Mouse (Mus musculus) thymus, adult 2 months (tissue): ENCODE data around the gene 2010109A12Rik. TPM values are rescaled to one million over a fixed set of nuclear protein-coding genes. Genes with fewer than 3 reads are reported as not detected.

Source experiments
- DNase-seq: peaks from one replicate; pipeline ENCODE4 v3.0.0; 2021
- H3K27ac ChIP-seq: fragments of 200-500 bp; 2 replicates; pipeline ENCODE4 v1.5.1; 2012; ENCODE audit warnings: low read length, control low read depth; ENCODE audit not compliant: control insufficient read depth, insufficient read depth
- H3K27me3 ChIP-seq: fragments of 200-500 bp; 2 replicates; pipeline ENCODE4 v1.6.1; 2012; ENCODE audit warnings: mild to moderate bottlenecking, low read length, moderate library complexity, mixed read lengths; ENCODE audit not compliant: control insufficient read depth, insufficient read depth
- H3K36me3 ChIP-seq: fragments of 200-500 bp; 2 replicates; pipeline ENCODE4 v1.6.1; 2012; ENCODE audit warnings: mild to moderate bottlenecking, low read length, moderate library complexity; ENCODE audit not compliant: control insufficient read depth, insufficient read depth
- H3K4me1 ChIP-seq: fragments of 200-500 bp; replicated peaks from 2 replicates; pipeline ENCODE4 v1.6.1; 2012; ENCODE audit warnings: low read length; ENCODE audit not compliant: control insufficient read depth, insufficient read depth
- H3K4me3 ChIP-seq: fragments of 200-500 bp; 2 replicates; pipeline ENCODE4 v1.5.1; 2012; ENCODE audit warnings: mild to moderate bottlenecking, low read length, control low read depth, moderate library complexity; ENCODE audit not compliant: control insufficient read depth, insufficient read depth
- CTCF ChIP-seq: fragments of 200-500 bp; IDR thresholded peaks from 2 replicates; pipeline ENCODE4 v1.5.1; 2012; ENCODE audit warnings: mild to moderate bottlenecking, control low read depth, low read length, moderate library complexity, borderline replicate concordance; ENCODE audit not compliant: control insufficient read depth, poor library complexity, insufficient read depth; ENCODE audit errors: extremely low read depth
- POLR2A ChIP-seq: fragments of 200-500 bp; IDR thresholded peaks from 2 replicates; pipeline ENCODE4 v1.6.1; 2012; ENCODE audit warnings: mild to moderate bottlenecking, low read length, control low read depth, moderate library complexity; ENCODE audit not compliant: control insufficient read depth, poor library complexity, insufficient read depth; ENCODE audit errors: extremely low read depth
- WGBS: fragments of 180-500 bp; shearing (Covaris S2); methylation state at CpG from one replicate; pipeline ENCODE4 v1.1.7; 2018; 5-methylcytosine and 5-hydroxymethylcytosine counted together
- polyA plus RNA-seq: library from polyadenylated mRNA; depleted of rRNA; stranded (reverse); fragments of >200 nt; gene quantifications from 2 replicates; pipeline ENCODE4 v1.2.3, GENCODE M21; 2012

The 2010109A12Rik gene
- polyA plus RNA-seq, 1 experiment = 0.34 TPM

GRCm38 (mm10) chr5:93198232-93198631 lies 8.1 kb upstream of the 2010109A12Rik start:
- Histone ChIP-seq H3K4me1 (no peaks in the 10 kb centered on the region), H3K4me3 (no peak overlapping the region), H3K27me3 (no peaks in the 10 kb centered on the region), H3K36me3 (peaks cover 59% of the 10 kb centered on the region), H3K27ac (no peak overlapping the region)
- TF ChIP-seq POLR2A = no peak
- TF ChIP-seq CTCF = no peak
- 92% methylated on average over 3 of the region's 3 CpGs for WGBS
- DNase-seq = no peak

GRCm38 (mm10) chr5:93201181-93201580 lies 5.1 kb upstream of the 2010109A12Rik start:
- Histone ChIP-seq H3K27ac (no peak overlapping the region), H3K27me3 (no peaks in the 10 kb centered on the region), H3K4me1 (no peaks in the 10 kb centered on the region), H3K36me3 (peaks cover 43% of the 10 kb centered on the region), H3K4me3 (no peak overlapping the region)
- no peak for TF ChIP-seq CTCF
- no peak for TF ChIP-seq POLR2A
- 96% methylated on average over 1 of the region's 1 CpGs for WGBS
- DNase-seq = no peak

GRCm38 (mm10) chr5:93205371-93206108 lies 778 bp upstream of the 2010109A12Rik start:
- Histone ChIP-seq H3K27ac (peak overlapping the region; percentile 77), H3K27me3 (no peaks in the 10 kb centered on the region), H3K4me1 (no peaks in the 10 kb centered on the region), H3K4me3 (peak overlapping the region; percentile 96), H3K36me3 (peaks cover 14% of the 10 kb centered on the region)
- TF ChIP-seq CTCF = no peak
- no peak for TF ChIP-seq POLR2A
- DNase-seq = peak; percentile 79
- under 1% methylated on average over 60 of the region's 63 CpGs for WGBS

DNA sequence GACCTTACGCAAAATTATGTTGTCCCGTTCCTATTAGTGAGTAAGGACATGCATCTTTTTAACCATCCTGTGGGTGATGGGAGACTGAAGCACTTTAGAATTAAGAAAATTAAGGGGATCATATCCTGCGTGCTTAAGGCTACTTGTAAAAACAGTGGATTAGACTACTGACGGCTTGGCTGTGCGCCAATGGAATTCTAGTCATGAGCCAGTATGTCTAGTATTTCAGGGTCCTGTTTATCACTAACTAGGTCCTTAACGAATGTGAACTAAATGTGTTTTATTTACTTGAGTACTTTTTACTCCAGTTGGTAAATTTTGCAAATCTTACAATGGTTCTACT lies 659 bp downstream of the 2010109A12Rik start:
- H3K4me3 ChIP-seq = peak overlapping the region; percentile 96
- H3K27me3 ChIP-seq = no peaks in the 10 kb centered on the region
- 14% methylated on average over 6 of the region's 6 CpGs for WGBS
- peak overlapping the region; percentile 21 for H3K27ac ChIP-seq
- H3K36me3 ChIP-seq = peaks cover 2% of the 10 kb centered on the region; the same call in 1 of the 2 replicates
- TF ChIP-seq CTCF (no peak), POLR2A (no peak)
- H3K4me1 ChIP-seq = no peaks in the 10 kb centered on the region
- DNase-seq = no peak

- Histone ChIP-seq H3K36me3 (no peaks in the 10 kb centered on the region), H3K4me1 (no peaks in the 10 kb centered on the region), H3K27me3 (no peaks in the 10 kb centered on the region), H3K4me3 (no peak overlapping the region), H3K27ac (0 out of 2 replicates have a peak overlapping the region, but pooled peaks have one; percentile 49)
- no peak for DNase-seq
- TF ChIP-seq POLR2A (no peak), CTCF (no peak)
- 80% methylated on average over 1 of the region's 1 CpGs for WGBS
These were observed 1.2 kb downstream of the 2010109A12Rik start for GRCm38 (mm10) chr5:93207555-93207954.

DNA sequence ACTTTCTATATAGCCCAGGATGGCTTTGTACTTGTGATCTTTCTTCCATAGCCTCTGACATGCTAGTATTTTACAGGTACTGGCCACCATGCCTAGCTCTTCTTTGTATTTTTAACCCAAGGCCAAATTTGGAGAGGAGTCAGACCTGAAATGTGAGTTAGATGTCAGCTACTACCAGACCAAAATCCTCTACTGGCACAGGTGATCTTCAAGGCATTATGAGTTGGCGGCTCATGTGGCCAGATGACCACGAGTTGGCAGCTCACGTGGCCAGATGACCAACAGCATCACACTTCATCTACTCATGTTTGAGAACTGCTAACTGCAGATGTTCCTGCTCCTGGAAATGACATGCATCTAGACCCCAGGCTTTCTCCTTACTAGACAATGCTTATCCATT lies 12.1 kb downstream of the 2010109A12Rik start:
- Histone ChIP-seq H3K27me3 (no peaks in the 10 kb centered on the region), H3K36me3 (no peaks in the 10 kb centered on the region), H3K27ac (no peak overlapping the region), H3K4me1 (no peaks in the 10 kb centered on the region), H3K4me3 (no peak overlapping the region)
- TF ChIP-seq CTCF (no peak), POLR2A (no peak)
- DNase-seq = no peak
- 94% methylated on average over 3 of the region's 3 CpGs for WGBS

DNA sequence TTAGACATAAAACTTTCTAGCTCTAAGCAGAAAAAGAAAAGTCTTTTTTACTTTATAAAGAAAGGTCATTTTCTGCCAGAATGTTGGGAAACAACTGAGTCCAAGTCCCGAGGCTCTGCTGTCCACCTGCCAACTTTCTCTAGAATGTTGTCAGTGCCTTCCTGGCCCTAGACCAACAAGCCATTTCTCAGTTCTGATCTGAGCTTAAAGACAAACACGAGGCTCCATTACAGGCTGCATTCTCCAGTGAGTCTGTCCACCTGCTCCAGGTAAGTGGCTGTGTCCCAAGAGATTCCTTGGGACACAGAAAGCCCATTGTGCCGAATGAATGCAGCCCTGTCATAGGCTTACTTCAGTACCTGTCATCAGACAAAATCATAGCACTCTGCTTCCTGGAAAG lies 15.3 kb downstream of the 2010109A12Rik start:
- Histone ChIP-seq H3K4me1 (no peaks in the 10 kb centered on the region), H3K27ac (no peak overlapping the region), H3K36me3 (no peaks in the 10 kb centered on the region), H3K27me3 (no peaks in the 10 kb centered on the region), H3K4me3 (no peak overlapping the region)
- DNase-seq = no peak
- WGBS = 83% methylated on average over 3 of the region's 3 CpGs
- TF ChIP-seq POLR2A = no peak

DNA sequence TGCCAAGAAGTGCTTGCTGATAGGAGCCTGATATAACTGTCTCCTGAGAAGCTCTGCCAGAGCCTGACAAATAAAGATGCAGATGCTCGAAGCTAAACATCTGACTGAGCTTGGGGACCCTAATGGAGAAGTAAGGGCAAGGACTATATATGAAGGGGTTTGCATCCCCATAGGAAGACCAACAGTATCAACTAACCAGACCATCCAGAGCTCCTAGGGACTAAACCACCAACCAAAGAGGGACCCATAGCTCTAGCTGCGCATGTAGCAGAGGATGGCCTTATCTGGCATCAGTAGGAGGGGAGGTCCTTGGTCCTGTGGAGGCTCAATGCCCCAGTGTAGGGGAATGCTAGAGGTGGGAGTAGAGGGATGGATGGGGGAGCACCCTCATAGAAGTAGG lies 18.2 kb downstream of the 2010109A12Rik start:
- H3K4me1 ChIP-seq = 0 out of 2 replicates have a peak, but pooled peaks cover 2% of the 10 kb centered on the region
- WGBS = 88% methylated on average over 2 of the region's 2 CpGs
- H3K27me3 ChIP-seq = no peaks in the 10 kb centered on the region
- TF ChIP-seq POLR2A = no peak
- no peak for TF ChIP-seq CTCF
- H3K36me3 ChIP-seq = no peaks in the 10 kb centered on the region
- no peak for DNase-seq
- no peak overlapping the region for H3K4me3 ChIP-seq
- no peak overlapping the region for H3K27ac ChIP-seq
